Mouse (Mus musculus): ENCODE measurements around the gene Gpr31b. TPM values are rescaled to one million over a fixed set of nuclear protein-coding genes. Genes with fewer than 3 reads are reported as not detected.
"Not testable (repeated sequence)": the region's sequence is repeated elsewhere in the genome, so short reads cannot be mapped to it uniquely, and the experiment has no call there.

Gpr31b gene
- polyA plus RNA-seq, 1 experiment: 0.41 TPM

- Histone ChIP-seq H3K4me3 (ENCODE audit: extremely low read depth, insufficient read depth, insufficient read length) (no peak overlapping the region), H3K4me1 (ENCODE audit: control insufficient read depth, insufficient read depth, insufficient read length) (no peaks in the 10 kb centered on the region; the same call in 1 of the 2 replicates), H3K27me3 (ENCODE audit: control insufficient read depth, insufficient read depth, low read length) (no peaks in the 10 kb centered on the region), H3K27ac (ENCODE audit: insufficient read depth, low read length) (no peak overlapping the region), H3K36me3 (ENCODE audit: control insufficient read depth, insufficient read depth, low read length) (peaks cover 15% of the 10 kb centered on the region; the same call in 1 of the 2 replicates)
- TF ChIP-seq POLR2A (IDR thresholded peaks at IDR 0.05; ENCODE audit: low read depth, low read length) (no peak), CTCF (IDR thresholded peaks at IDR 0.05; ENCODE audit: extremely low read depth, insufficient read depth, insufficient read length, insufficient replicate concordance) (no peak)
- 80% methylated on average over 3 of the region's 3 CpGs for WGBS
- no peak for DNase-seq (ENCODE audit: low read depth in 1 of 2, low spot score in 2 of 2)
Observed at GRCm38 (mm10) chr17:13013316-13013715, 38.8 kb downstream of the Gpr31b start.

DNA sequence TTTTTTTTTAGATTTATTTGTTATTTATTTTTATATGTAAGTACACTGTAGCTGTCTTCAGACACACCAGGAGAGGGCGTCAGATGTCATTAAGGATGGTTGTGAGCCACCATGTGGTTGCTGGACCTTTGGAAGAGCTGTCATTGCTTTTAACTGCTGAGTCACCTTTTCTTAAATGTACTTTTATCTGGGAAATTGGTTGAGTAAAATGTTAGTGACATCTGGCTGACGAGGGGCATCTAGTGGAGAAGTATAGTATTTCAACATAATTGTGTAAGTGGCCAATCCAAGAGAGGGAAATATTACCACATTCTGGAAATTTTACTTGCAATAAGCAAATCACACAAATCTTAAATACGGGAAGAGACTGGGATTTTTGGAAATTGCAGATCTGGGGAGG is 42.2 kb downstream of the Gpr31b start:
- Histone ChIP-seq H3K36me3 (ENCODE audit: control insufficient read depth, insufficient read depth, low read length) (peaks cover 14% of the 10 kb centered on the region; the same call in 1 of the 2 replicates), H3K4me1 (ENCODE audit: control insufficient read depth, insufficient read depth, insufficient read length) (no peaks in the 10 kb centered on the region; the same call in 1 of the 2 replicates), H3K27ac (ENCODE audit: insufficient read depth, low read length) (no peak overlapping the region), H3K27me3 (ENCODE audit: control insufficient read depth, insufficient read depth, low read length) (no peaks in the 10 kb centered on the region), H3K4me3 (ENCODE audit: extremely low read depth, insufficient read depth, insufficient read length) (no peak overlapping the region)
- DNase-seq (ENCODE audit: low read depth in 1 of 2, low spot score in 2 of 2): peak in 1 of 2 experiments; percentile 36
- WGBS: 20% methylated on average over 3 of the region's 3 CpGs
- TF ChIP-seq CTCF (IDR thresholded peaks at IDR 0.05; ENCODE audit: extremely low read depth, insufficient read depth, insufficient read length, insufficient replicate concordance) (no peak), POLR2A (IDR thresholded peaks at IDR 0.05; ENCODE audit: low read depth, low read length) (no peak)

DNA sequence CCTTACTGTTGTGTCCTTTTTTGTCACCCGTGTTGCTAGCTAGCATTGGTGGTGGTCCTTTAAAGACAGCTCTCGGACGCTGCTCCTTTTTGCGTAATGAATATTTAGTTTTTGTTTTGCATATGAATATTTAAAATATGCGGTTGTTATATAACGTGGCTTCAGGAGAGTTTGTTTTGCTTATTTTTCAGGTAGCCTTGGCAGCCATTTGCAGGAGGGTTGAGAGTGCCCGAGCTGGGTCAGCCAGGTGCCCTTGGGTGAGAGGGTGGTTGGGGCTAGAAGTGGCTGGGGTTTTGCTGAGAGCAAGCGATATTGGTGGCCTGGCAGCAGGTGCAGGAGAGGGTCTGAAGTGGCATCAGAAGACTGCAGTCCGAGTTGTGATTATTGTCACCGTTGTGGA is 43.6 kb downstream of the Gpr31b start:
- WGBS: 1% methylated on average over 10 of the region's 10 CpGs
- peak overlapping the region; percentile 70 for H3K4me3 ChIP-seq (ENCODE audit: extremely low read depth, insufficient read depth, insufficient read length)
- no peaks in the 10 kb centered on the region; the same call in 1 of the 2 replicates for H3K4me1 ChIP-seq (ENCODE audit: control insufficient read depth, insufficient read depth, insufficient read length)
- H3K27me3 ChIP-seq (ENCODE audit: control insufficient read depth, insufficient read depth, low read length): no peaks in the 10 kb centered on the region
- no peak for TF ChIP-seq POLR2A (IDR thresholded peaks at IDR 0.05; ENCODE audit: low read depth, low read length)
- no peak for TF ChIP-seq CTCF (IDR thresholded peaks at IDR 0.05; ENCODE audit: extremely low read depth, insufficient read depth, insufficient read length, insufficient replicate concordance)
- H3K36me3 ChIP-seq (ENCODE audit: control insufficient read depth, insufficient read depth, low read length): peaks cover 10% of the 10 kb centered on the region; the same call in 1 of the 2 replicates
- H3K27ac ChIP-seq (ENCODE audit: insufficient read depth, low read length): peak overlapping the region; percentile 84
- DNase-seq (ENCODE audit: low read depth in 1 of 2, low spot score in 2 of 2): peak in 1 of 2 experiments; percentile 14

DNA sequence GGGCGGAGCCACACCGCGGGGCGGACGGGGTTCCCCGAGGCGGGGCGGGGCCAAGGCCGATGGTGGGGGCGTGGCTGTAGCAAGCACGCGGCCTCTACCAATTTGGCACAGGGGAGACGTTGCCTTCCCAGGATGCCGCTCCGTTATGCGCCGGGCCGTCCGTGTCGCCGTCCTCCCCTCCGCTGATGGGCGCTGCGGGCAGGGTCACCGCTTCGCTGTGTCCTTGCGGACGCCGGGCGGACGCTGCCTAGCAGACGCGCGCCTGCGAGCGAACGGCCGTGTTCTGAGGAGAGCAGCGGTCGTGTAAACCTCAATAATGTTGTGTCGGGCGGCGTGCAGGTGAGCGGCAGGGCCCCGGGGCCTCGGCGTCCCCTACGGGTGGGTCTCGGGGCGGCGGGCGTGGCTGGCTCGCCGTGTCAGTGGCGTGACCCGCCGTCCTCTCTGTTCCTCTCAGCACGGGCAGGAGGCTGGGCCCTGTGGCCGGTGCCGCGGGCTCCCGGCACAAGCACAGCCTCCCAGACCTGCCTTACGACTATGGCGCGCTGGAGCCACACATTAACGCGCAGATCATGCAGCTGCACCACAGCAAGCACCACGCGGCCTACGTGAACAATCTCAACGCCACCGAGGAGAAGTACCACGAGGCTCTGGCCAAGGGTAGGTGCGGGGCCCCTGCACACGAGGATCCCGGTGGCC is 44.2 kb downstream of the Gpr31b start:
- TF ChIP-seq POLR2A (IDR thresholded peaks at IDR 0.05; ENCODE audit: low read depth, low read length): peak; percentile 89
- TF ChIP-seq CTCF (IDR thresholded peaks at IDR 0.05; ENCODE audit: extremely low read depth, insufficient read depth, insufficient read length, insufficient replicate concordance): no peak; the same call in 1 of the 2 replicates
- H3K4me3 ChIP-seq (ENCODE audit: extremely low read depth, insufficient read depth, insufficient read length): peak overlapping the region; percentile 70
- H3K4me1 ChIP-seq (ENCODE audit: control insufficient read depth, insufficient read depth, insufficient read length): no peaks in the 10 kb centered on the region; the same call in 1 of the 2 replicates
- H3K27ac ChIP-seq (ENCODE audit: insufficient read depth, low read length): peak overlapping the region; percentile 84
- no peaks in the 10 kb centered on the region for H3K27me3 ChIP-seq (ENCODE audit: control insufficient read depth, insufficient read depth, low read length)
- WGBS: under 1% methylated on average over 76 of the region's 76 CpGs
- peak; percentile 85 to 99 for DNase-seq (ENCODE audit: low read depth in 1 of 2, low spot score in 2 of 2)
- H3K36me3 ChIP-seq (ENCODE audit: control insufficient read depth, insufficient read depth, low read length): peaks cover 4% of the 10 kb centered on the region; the same call in 1 of the 2 replicates

DNA sequence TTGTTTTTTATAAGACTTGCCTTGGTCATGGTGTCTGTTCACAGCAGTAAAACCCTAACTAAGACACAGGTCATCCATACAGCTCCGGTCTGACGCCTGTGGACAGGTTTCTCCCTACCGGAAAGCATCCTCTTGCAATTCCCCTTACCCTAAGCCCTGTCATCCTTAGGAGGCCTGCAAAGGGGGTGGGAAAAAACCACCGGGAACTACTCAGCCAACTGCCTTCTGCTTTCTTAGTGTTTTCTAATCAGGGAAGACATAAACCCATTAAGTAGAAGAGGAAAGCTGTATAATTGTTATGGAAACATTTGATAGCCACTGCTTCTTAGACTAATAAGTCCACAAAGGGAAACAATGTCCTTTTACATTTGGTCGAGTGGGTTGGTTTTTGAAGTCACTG is 45.1 kb downstream of the Gpr31b start:
- Histone ChIP-seq H3K4me1 (ENCODE audit: control insufficient read depth, insufficient read depth, insufficient read length) (no peaks in the 10 kb centered on the region; the same call in 1 of the 2 replicates), H3K27me3 (ENCODE audit: control insufficient read depth, insufficient read depth, low read length) (no peaks in the 10 kb centered on the region), H3K27ac (ENCODE audit: insufficient read depth, low read length) (no peak overlapping the region), H3K36me3 (ENCODE audit: control insufficient read depth, insufficient read depth, low read length) (peaks cover under 1% of the 10 kb centered on the region; the same call in 1 of the 2 replicates), H3K4me3 (ENCODE audit: extremely low read depth, insufficient read depth, insufficient read length) (no peak overlapping the region)
- TF ChIP-seq CTCF (IDR thresholded peaks at IDR 0.05; ENCODE audit: extremely low read depth, insufficient read depth, insufficient read length, insufficient replicate concordance) (no peak), POLR2A (IDR thresholded peaks at IDR 0.05; ENCODE audit: low read depth, low read length) (no peak)
- WGBS: 78% methylated on average over 5 of the region's 5 CpGs
- no peak for DNase-seq (ENCODE audit: low read depth in 1 of 2, low spot score in 2 of 2)

DNA sequence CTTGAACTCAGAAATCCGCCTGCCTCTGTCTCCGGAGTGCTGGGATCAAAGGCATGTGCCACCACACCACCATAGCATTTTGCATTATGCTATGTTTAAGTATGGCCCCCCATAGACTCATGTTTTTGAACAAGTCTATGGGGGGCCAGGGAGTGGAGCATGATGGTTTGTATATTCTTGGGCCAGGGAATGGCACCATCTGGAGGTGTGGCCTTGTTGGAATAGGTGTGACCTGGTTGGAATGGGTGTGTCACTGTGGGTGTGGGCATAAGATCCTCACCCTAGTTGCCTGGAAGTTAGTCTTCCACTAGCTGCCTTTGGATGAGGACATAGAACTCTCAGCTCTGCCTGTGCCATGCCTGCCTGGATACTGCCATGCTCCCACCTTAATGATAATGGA is 45.5 kb downstream of the Gpr31b start, which contains the start of gene Sod2:
Gene Sod2 (plus strand): TSS at position 301 of the 400 bp plus-strand sequence.
- not testable (repeated sequence) for H3K4me1 ChIP-seq (ENCODE audit: control insufficient read depth, insufficient read depth, insufficient read length); H3K27me3 ChIP-seq (ENCODE audit: control insufficient read depth, insufficient read depth, low read length); DNase-seq (ENCODE audit: low read depth in 1 of 2, low spot score in 2 of 2); H3K36me3 ChIP-seq (ENCODE audit: control insufficient read depth, insufficient read depth, low read length)
- peak within 1 kb of the TSS; percentile 30; the same call in 1 of the 2 replicates for H3K27ac ChIP-seq (ENCODE audit: insufficient read depth, low read length)
- 95% methylated on average over 2 of the region's 2 CpGs for WGBS
- H3K4me3 ChIP-seq (ENCODE audit: extremely low read depth, insufficient read depth, insufficient read length): peak within 1 kb of the TSS; percentile 70; the same call in 1 of the 2 replicates

DNA sequence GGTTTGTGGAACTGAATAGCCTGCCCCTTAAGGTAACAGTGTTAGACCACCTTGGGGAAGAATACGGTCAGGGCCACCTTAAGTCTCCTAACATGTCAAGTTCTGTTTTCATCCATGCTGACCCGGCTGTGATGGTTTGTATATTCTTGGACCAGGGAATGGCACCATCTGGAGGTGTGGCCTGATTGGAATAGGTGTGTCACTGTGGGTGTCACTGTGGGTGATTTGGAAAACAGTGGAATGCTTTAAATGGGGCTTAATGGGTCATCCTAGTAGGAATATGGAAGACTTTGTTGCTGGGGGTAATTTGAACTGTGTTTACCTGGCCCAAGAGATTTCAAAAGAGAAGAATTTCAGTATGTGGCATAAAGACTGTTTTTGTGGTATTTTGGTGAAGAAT is 47.7 kb downstream of the Gpr31b start:
- WGBS: 84% methylated on average over 2 of the region's 2 CpGs
- not testable (repeated sequence) for H3K4me1 ChIP-seq (ENCODE audit: control insufficient read depth, insufficient read depth, insufficient read length); H3K4me3 ChIP-seq (ENCODE audit: extremely low read depth, insufficient read depth, insufficient read length); H3K27me3 ChIP-seq (ENCODE audit: control insufficient read depth, insufficient read depth, low read length); H3K36me3 ChIP-seq (ENCODE audit: control insufficient read depth, insufficient read depth, low read length); DNase-seq (ENCODE audit: low read depth in 1 of 2, low spot score in 2 of 2); H3K27ac ChIP-seq (ENCODE audit: insufficient read depth, low read length)

GRCm38 (mm10) chr17:13002243-13002642 is 49.9 kb downstream of the Gpr31b start:
- WGBS: 94% methylated on average over 5 of the region's 5 CpGs
- not testable (repeated sequence) for H3K27me3 ChIP-seq (ENCODE audit: control insufficient read depth, insufficient read depth, low read length); H3K4me1 ChIP-seq (ENCODE audit: control insufficient read depth, insufficient read depth, insufficient read length); H3K36me3 ChIP-seq (ENCODE audit: control insufficient read depth, insufficient read depth, low read length); DNase-seq (ENCODE audit: low read depth in 1 of 2, low spot score in 2 of 2); H3K4me3 ChIP-seq (ENCODE audit: extremely low read depth, insufficient read depth, insufficient read length); H3K27ac ChIP-seq (ENCODE audit: insufficient read depth, low read length)

All from spleen, adult 2 months (tissue).